Mouse (Mus musculus) cerebellum, adult 2 months (tissue): ENCODE data around the gene Lrrc43. TPM values are rescaled to one million over a fixed set of nuclear protein-coding genes. Genes with fewer than 3 reads are reported as not detected.

Experiments
- DNase-seq, 2 experiments: peaks; one replicate each; pipeline ENCODE4 v3.0.0; 2021
- H3K27ac ChIP-seq: fragments of 200-500 bp; 2 replicates; pipeline ENCODE4 v1.5.1; 2012; ENCODE audit warnings: low read length, control low read depth, inconsistent platforms; ENCODE audit not compliant: insufficient read depth
- H3K27me3 ChIP-seq: fragments of 200-500 bp; 2 replicates; pipeline ENCODE4 v1.6.1; 2012; ENCODE audit warnings: inconsistent platforms, mild to moderate bottlenecking, low read length, moderate library complexity; ENCODE audit not compliant: control insufficient read depth, insufficient read depth
- H3K4me1 ChIP-seq: fragments of 200-500 bp; 2 replicates; pipeline ENCODE4 v1.6.1; 2011; ENCODE audit warnings: low read length; ENCODE audit not compliant: control insufficient read depth, insufficient read depth
- H3K4me3 ChIP-seq: fragments of 200-500 bp; replicated peaks from 2 replicates; pipeline ENCODE3; 2011; ENCODE audit warnings: mild to moderate bottlenecking, low read depth, low read length, control low read depth; ENCODE audit not compliant: insufficient read depth
- CTCF ChIP-seq: fragments of 200-500 bp; IDR thresholded peaks from 2 replicates; pipeline ENCODE4 v1.5.1; 2011; ENCODE audit warnings: low read depth, mild to moderate bottlenecking, control low read depth, low read length, moderate library complexity, borderline replicate concordance; ENCODE audit not compliant: insufficient read depth
- POLR2A ChIP-seq: fragments of 200-500 bp; IDR thresholded peaks from 2 replicates; pipeline ENCODE4 v1.6.1; 2011; ENCODE audit warnings: low read length, control low read depth, borderline replicate concordance; ENCODE audit not compliant: insufficient read depth
- WGBS: fragments of 180-500 bp; shearing (Covaris S2); methylation state at CpG from one replicate; pipeline ENCODE4 v1.1.7; 2018; 5-methylcytosine and 5-hydroxymethylcytosine counted together
- polyA plus RNA-seq: library from polyadenylated mRNA; depleted of rRNA; stranded (reverse); fragments of >200 nt; gene quantifications from 2 replicates; pipeline ENCODE4 v1.2.3, GENCODE M21; 2012

Lrrc43 gene
- polyA plus RNA-seq, 1 experiment: 0.07 TPM

- DNase-seq: peak in 1 of 2 experiments; percentile 4
- TF ChIP-seq CTCF: no peak
- no peak for TF ChIP-seq POLR2A
- WGBS: 72% methylated on average over 1 of the region's 1 CpGs
- no peaks in the 10 kb centered on the region for H3K27me3 ChIP-seq
- no peak overlapping the region for H3K4me3 ChIP-seq
- no peaks in the 10 kb centered on the region for H3K4me1 ChIP-seq
- H3K27ac ChIP-seq: no peak overlapping the region
Measured at GRCm38 (mm10) chr5:123522166-123522565, 33.1 kb downstream of the Lrrc43 start.

DNA sequence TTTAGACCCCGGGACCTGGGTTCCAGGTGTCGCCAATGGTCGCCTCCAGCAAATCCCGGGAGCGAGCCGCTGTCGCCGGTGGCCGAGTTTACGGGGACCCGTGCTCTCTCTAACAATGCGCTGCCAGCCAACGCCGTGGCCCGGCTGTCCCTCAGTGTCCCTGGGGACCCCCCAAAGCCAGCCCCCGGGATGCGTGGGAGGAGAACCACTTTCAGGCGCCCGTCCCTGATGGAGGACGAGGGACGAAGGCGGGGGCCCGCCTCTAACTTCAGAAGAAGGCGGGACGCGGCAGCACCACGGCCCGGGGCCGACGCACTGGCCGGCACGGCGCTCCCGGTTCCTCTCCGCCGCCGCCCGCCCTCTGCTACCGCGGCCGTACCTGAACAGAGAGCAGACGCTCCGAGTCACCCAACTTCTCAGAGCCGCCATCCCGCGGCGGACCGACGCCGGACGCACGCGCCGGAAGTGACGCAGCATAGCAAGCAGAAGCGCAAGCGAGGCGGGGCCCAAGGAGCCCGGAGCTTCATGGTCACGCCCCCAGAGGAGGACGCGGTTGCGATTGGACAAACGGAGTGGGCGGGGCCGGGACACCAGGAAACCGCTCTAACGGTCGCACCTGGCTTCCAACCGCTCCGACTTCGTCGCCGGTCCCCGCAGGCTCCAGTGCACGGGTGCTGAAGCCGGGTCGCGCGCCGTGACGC is 34.7 kb downstream of the Lrrc43 start, which contains the start of gene Diablo:
Gene Diablo (minus strand): TSS at position 485 of the 701 bp plus-strand sequence.
- DNase-seq: peak; percentile 97
- under 1% methylated on average over 81 of the region's 82 CpGs for WGBS
- peak; percentile 96 for TF ChIP-seq POLR2A
- no peak for TF ChIP-seq CTCF
- Histone ChIP-seq H3K27ac (0 out of 2 replicates have a peak within 1 kb of the TSS, but pooled peaks have one; percentile 12), H3K4me3 (peak within 1 kb of the TSS; percentile 72), H3K27me3 (no peaks in the 10 kb centered on the region), H3K4me1 (no peaks in the 10 kb centered on the region)

GRCm38 (mm10) chr5:123524393-123524750 is 35.3 kb downstream of the Lrrc43 start:
- DNase-seq: no peak
- no peak for TF ChIP-seq CTCF
- TF ChIP-seq POLR2A: no peak
- H3K27ac ChIP-seq: no peak overlapping the region
- no peaks in the 10 kb centered on the region for H3K4me1 ChIP-seq
- 2% methylated on average over 27 of the region's 27 CpGs for WGBS
- no peaks in the 10 kb centered on the region for H3K27me3 ChIP-seq
- peak overlapping the region; percentile 72 for H3K4me3 ChIP-seq

DNA sequence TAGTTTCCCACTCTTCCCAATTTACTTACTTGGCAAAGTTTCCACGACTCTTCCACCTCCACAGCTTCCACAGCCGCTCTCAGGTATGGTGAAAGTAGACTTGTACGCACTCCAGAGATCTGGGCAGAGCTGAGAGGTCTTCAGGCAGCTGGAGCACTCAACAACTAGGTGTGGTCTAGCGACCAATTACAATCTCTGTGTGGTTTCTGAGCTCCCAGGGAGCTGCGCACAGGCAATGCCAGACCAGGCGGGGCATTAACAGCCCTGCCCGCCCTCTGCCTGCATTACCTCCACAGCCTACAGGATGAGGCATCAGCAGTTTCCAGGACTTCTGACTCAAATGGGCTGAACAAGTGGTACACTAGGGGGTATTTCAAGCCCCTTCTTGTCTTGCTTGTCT is 36.2 kb downstream of the Lrrc43 start, which contains the start of gene Gm49027:
Gene Gm49027 (minus strand): TSS at position 208 of the 400 bp plus-strand sequence.
- TF ChIP-seq CTCF (no peak), POLR2A (no peak)
- 85% methylated on average over 7 of the region's 7 CpGs for WGBS
- Histone ChIP-seq H3K27me3 (no peaks in the 10 kb centered on the region), H3K4me1 (no peaks in the 10 kb centered on the region), H3K4me3 (peak within 1 kb of the TSS; percentile 72), H3K27ac (no peak within 1 kb of the TSS)
- peak in 1 of 2 experiments; percentile 8 for DNase-seq

DNA sequence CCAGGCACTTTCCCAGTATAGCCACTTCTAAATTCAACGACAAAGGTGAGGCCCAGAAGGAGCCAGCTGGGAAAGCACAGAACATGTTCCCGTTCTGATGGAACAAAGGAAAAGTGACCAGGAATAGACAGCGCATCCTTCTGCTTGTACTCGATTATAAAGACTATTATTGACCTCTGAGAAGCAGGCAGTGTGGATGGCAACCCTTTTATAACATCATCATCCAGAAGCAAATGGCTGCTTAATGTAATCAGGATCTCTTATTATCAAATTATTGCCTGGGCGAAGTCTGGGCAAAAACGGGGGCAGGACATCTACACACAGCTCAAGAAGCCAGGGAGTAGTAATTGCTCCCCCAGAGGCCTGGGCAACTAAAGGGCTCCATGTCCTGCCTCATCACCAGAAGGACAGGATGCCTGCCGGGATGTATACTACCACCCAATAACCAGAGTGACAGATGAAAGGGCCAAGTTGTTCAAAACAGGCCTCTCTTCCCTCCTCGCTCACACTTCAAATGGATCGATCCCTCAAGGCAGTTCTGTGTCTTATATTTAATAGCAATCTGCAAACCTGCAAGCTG is 36.9 kb downstream of the Lrrc43 start:
- 91% methylated on average over 9 of the region's 9 CpGs for WGBS
- peak in 1 of 2 experiments; percentile 8 for DNase-seq
- Histone ChIP-seq H3K4me3 (no peak overlapping the region), H3K27ac (no peak overlapping the region), H3K27me3 (no peaks in the 10 kb centered on the region), H3K4me1 (no peaks in the 10 kb centered on the region)
- TF ChIP-seq CTCF (no peak), POLR2A (no peak)

GRCm38 (mm10) chr5:123528641-123529040 is 39.5 kb downstream of the Lrrc43 start:
- 76% methylated on average over 7 of the region's 7 CpGs for WGBS
- H3K4me1 ChIP-seq: no peaks in the 10 kb centered on the region
- H3K4me3 ChIP-seq: no peak overlapping the region
- H3K27ac ChIP-seq: no peak overlapping the region
- TF ChIP-seq POLR2A (no peak), CTCF (no peak)
- DNase-seq: peak in 1 of 2 experiments; percentile 0
- H3K27me3 ChIP-seq: no peaks in the 10 kb centered on the region

- Histone ChIP-seq H3K4me3 (no peak overlapping the region), H3K27me3 (no peaks in the 10 kb centered on the region), H3K4me1 (no peaks in the 10 kb centered on the region), H3K27ac (no peak overlapping the region)
- 83% methylated on average over 8 of the region's 8 CpGs for WGBS
- TF ChIP-seq POLR2A: no peak
- no peak for TF ChIP-seq CTCF
- peak in 1 of 2 experiments; percentile 0 for DNase-seq
Measured at GRCm38 (mm10) chr5:123530056-123530455, 41.0 kb downstream of the Lrrc43 start.

DNA sequence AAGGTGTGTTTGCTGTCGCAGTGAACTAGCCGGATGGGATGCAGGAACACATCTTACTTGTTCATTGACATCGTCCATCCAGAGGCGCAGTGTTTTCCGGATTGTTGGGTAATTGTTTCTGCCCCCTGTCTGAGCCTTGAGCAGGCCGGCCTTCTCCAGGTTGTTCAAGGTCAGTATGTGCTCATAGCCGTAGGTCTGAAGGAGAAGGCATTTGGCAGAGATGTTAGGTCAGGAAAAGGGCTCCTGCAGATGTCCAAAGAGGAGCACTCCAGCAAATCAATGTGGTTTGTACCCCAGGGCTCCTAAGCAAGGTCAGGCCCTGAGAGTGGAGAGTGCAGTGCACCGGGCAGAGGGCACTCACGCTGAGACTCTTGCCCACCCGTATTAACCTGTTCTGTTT is 44.7 kb downstream of the Lrrc43 start:
- no peaks in the 10 kb centered on the region for H3K27me3 ChIP-seq
- H3K4me3 ChIP-seq: no peak overlapping the region
- no peaks in the 10 kb centered on the region for H3K4me1 ChIP-seq
- TF ChIP-seq CTCF (no peak), POLR2A (no peak)
- no peak for DNase-seq
- H3K27ac ChIP-seq: no peak overlapping the region
- 92% methylated on average over 10 of the region's 10 CpGs for WGBS
